Mouse (Mus musculus) adrenal gland, adult (tissue): ENCODE measurements around the gene Atp8a1.

Source experiments
- DNase-seq, 2 experiments: peaks; one replicate each; pipeline ENCODE4 v3.0.0; 2022 to 2023; ENCODE audit warnings: low spot score in 1 of 2; ENCODE audit not compliant: inconsistent age in 2 of 2

Atp8a1 gene

DNA sequence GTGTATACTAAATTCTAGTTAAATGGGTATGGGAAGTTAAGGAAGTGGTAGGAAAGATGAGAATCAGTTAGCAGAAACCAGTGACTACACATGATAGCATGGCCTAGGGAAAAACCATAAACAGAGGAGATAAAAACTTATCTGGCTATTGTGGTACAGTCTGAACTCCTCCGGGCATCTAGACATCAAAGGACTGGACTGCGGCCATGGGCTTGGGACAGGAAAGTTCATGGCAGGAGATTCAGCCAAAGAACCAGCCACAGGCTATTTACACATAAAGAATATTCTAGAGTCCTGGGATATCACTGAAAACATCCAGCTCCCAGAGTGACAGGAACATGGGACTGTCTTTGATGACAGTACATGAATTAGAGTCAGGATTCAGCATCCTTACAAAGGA, 73.0 kb downstream of the Atp8a1 start:
- DNase-seq: peak; percentile 35 to 65

DNA sequence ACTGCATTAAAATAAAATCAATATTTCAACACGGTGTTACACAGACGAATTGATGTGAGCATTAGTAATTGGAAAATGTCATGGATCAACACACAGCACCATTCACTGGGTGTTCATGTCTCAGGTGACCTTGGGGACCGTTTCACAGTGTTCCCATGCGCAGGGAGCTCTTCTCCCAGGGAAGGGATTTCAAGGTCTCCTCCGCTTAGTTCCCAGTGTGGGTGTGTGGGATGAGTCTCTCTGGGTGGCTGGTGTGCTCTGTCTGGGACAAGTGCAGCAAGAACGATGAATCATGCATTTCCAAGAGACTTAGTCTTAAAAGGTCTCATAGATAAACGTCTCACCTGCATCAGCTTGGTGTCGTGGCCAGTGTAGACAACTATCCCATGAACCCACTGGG, 78.5 kb downstream of the Atp8a1 start:
- peak; percentile 70 to 90 for DNase-seq

DNA sequence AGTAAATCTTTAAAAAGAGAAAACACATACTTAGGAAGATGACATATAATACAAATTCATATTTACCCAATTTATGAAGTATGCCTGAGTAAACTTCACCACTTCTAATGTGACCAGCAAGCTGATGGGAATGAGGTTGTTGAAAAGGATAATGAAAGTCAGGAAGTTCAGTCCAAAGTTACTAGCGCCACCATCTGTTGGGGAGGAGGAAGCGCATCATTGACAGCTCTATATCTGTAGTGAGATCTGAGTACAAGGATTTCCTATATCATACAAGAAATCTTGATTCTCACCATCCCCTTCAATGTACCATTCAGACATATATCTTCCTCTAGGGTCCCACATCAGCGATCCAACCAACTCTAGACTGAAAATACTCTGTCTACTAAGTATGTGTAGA, 82.4 kb downstream of the Atp8a1 start:
- DNase-seq: no peak

DNA sequence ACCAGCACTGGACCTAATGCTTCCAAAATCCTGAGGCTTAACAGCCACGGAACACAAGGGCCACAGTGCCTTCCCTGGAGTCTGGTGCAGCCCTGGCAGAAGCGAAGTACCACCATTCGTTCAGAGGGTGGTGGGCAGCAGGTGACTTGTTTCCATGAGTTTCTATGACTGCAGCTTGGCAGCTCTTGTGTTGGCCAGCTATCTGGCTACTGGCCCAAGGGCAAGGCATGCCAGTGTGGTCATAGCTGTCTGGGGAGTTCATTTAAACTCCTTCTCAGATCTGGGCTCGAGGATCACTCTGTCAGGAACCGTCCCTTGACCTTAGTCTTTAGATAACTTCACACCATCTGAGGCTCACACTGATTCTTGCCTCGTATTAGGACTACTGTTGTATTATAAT, 89.1 kb downstream of the Atp8a1 start:
- peak; percentile 34 to 78 for DNase-seq

DNA sequence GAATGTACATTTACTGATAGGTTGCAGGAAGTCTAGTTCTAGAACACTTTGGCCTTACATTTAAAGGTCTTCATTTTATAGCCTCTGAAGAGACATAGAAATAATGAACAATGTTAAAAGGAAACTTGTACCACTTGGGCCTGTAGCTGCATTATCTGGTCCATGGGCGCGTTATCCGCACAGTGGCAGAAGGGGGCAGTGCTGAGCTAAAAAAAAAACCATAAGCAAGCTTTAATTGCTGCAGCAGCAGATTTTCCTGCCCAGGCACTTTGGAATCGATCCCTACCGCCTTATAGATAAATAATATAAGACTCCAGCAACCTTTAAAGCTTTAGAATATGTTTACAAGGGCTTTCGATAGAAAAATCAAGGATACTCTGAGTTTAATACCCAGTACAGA, 91.1 kb downstream of the Atp8a1 start:
- peak; percentile 29 to 75 for DNase-seq

DNA sequence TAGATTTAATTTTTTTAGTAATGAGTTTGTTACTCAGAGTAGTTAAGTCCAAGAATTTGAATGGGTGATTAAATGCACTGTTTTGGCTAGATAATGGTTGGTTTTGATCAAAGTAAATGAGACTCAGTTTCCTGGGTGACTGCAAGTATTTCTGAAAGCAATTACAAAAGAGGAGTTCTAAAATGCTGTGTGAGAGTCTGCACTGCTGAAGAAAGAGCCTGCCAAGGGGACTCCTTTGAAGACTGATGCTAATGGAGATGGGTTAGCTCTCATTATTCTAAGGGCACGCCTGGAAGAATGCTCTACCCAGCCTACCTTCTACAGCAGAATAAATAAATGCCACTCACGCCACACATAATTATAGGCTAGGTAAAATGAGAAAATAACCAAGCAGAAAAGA, 94.2 kb downstream of the Atp8a1 start:
- DNase-seq: no peak

DNA sequence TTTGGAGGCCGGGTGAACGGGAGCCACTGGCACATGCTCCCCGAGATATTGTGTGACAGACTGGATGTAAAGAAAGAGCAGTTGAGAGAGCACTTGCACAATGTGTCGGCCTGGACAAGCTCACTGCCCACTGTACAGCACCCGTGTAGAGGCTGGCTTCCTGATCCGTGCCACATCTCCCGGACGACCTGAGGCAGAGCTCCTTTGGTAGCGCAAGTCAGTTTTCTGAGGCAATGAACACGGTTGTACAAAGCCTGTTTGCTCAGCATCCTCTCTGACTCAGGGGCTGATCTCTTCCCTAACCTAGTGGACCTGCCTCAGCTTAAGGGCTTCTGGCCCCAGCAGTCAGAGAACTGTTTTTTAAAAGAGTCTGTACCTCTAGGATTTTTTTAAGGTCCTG, 94.6 kb downstream of the Atp8a1 start:
- no peak for DNase-seq

DNA sequence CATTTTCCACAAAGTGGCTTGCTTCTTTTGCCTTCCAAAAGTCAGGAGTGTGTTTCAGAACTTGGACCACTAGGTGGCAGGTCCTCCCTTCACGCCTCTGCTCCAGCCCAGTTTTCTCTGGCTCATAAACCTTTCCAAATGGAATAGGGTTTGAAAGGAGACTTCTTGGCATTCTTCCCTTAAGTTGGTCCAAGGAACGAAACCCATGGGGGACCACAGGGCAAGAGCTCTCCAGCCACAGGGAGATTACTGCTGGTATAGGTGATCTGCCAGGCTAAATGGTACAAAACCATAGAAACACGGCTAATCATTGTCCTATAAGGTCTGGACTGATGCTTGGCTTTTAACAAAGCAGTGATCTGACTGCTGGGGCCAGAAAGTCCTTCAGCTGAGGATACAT, 95.2 kb downstream of the Atp8a1 start:
- DNase-seq: peak; percentile 13 to 67

DNA sequence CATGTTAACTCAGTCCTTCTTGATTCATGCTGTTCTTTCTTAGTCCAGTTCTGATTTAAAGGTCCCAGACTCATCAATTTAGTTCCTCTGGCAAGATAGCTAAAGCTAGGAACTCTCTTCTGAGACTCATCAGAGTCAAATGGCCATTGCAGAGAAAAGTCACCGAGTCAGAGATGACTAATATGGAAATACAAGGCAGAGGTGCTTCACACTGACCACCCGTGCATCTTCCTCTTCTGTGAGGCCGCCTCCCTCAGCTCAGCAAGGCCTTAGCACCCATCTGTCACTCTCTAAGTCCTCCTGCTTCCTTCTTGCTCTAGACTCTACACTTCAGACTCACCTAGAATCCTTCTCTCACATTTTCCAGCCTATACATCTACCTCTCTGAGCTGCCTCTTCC, 108.0 kb downstream of the Atp8a1 start:
- no peak for DNase-seq

DNA sequence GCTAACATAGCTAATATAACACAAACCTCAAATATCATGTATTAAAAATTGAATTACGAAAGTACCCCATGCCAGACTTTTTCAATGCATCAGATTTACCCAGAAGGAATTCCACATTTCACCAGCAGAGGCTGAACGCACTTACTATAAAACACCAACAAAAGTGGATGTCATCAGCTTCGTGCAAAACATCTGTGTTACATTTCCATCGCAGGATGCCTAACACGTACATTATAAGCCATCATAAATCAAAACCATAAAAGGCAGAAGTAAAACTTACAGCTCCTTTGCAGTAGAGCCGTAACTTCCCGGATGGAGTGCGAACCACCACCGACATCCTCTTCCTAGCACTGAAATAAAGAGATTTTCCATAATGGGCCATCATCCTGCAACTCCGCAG, 109.1 kb downstream of the Atp8a1 start:
- DNase-seq: no peak

DNA sequence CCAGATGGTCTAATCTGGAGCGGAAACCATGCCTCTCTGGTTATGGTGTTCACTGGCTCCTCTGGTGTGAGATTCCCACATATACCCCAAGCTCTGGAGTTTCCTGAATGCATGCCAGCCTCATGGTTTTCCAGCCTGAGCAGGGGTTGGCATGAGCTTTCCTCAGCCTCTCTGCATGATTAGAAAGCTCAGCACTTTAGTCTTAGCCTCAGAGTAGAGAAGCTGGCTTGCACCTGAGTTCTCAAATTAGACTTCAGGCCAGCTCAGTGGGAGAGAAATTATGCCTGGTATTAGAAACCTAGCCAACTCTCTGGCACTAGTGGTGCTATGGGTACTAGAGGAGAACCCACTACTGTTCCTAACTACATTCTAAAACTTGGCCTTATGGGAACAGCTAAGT, 111.5 kb downstream of the Atp8a1 start:
- DNase-seq: no peak

DNA sequence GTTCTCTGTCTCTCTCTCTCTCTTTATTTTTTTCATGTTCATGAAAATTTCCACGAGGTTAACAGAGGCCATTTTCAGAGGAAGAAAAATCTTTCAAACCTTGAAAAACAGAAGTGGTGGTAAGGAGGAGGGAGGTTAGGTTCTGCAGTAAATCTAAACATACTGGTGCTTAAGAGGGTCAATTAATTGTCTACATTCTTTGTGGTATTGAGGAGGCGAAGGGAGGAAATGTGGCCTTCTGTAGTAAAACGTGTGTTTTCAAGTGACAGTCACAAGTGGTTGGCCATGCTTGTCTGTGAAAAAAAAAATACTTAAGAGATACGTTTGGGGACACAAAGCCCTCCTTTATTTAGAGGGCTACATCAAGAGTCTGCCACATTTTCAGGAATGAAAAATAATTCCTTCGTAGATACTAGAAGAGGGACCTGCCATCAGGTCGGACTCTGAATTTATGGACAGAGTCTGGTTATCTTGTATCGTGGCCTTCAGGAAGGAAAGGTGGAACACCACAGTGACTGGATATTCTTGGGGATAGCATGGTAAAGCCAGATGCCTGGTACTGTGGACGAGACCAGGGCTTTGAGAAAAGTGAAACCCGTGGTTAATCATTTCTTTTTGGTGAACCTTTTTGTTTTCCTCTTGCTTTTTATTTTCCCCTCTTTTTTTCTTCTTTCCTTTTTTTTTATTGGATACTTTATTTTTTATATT, 113.5 kb downstream of the Atp8a1 start:
- DNase-seq: no peak

DNA sequence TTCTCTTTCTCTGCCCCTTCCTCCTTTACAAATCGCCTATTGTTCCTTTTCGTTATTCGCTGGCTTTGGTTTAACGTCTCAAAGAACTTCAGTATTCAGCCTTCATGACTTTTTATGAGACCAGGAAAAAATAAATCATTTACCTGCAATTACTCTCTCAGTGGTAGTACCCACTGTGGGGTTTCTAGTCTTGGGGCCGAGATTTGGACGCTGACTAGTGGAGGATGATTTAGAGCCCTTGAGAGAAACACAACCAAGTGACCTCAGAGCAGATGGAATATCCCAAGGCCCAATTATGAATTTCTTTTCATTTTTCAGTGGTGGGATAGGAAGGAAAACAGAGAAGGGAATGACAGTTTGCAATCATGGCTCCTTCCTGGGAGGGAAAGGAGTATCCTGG, 114.1 kb downstream of the Atp8a1 start:
- DNase-seq: no peak

DNA sequence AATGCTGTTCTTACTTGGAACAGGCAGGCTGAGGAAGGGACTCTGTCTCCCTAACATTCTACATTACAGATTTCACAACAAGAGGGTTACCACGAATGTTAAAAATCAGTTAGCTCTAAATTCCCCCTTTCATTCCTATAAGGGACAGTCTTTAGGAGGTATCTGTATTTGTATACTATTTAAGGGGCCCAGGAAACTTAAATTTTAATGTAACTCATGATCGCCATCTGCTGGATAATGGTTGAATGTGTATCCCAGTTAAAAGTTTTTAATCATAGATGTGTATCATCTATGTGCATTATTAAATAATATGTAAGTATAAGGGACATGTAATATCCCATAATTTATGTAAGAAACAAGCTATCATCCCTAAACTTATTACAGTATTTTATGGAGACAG, 119.5 kb downstream of the Atp8a1 start:
- DNase-seq: peak in 1 of 2 experiments; percentile 65

DNA sequence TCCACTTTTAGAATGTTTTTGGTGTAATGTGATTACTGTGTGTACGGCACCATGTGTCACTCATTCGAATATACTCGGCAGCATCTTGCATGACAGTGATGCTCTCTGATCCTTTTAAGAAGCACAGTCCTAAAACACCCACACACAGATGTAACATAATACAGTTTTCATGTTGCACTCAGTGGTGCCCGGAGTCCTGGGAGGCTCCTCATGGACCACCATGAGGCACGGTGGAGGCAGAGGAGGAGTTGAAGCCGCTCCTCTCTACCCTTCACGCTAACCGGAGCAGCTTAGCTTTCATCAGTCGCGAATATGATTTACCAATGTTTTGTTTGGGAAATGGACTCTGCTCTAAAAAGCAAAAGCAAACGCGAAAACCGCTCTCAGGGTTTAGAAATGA, 120.4 kb downstream of the Atp8a1 start:
- no peak for DNase-seq

DNA sequence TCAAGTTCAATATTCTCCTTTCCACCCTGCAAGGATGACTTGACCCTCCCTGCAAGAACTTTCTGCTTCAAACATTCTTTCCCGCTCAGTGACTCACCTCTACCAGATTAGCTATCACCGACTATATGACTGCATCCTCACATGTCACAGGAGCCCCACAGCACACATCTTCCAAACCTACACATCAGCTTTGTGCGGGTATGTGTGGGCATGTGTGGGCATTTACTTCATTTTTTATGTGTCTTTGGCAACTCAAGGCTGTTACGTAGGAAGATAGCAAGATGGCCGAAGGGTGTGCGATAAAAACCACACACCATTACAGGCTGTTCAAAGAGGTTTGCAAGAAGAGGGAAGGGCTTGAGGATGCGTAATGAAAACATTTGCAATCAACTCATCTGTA, 145.6 kb downstream of the Atp8a1 start:
- no peak for DNase-seq

DNA sequence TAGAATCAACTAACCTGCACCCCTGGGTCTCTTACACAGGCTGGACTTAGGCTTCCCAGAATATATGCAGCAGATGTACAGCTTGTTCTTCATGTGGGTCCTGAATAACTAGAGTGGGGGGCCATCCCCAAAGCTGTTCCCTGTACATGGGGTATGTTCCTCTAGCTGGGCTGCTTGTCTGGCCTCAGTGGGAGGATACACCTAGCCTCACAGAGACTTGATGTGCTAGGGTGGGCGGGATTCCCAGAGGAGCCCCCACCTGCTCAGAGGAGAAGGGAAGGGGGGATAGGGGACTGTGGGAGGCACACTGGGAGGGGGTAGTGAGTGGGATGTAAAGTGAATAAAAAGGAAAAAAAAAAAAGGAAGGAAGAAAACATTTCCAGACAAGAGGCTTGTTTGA, 147.8 kb downstream of the Atp8a1 start:
- no peak for DNase-seq

DNA sequence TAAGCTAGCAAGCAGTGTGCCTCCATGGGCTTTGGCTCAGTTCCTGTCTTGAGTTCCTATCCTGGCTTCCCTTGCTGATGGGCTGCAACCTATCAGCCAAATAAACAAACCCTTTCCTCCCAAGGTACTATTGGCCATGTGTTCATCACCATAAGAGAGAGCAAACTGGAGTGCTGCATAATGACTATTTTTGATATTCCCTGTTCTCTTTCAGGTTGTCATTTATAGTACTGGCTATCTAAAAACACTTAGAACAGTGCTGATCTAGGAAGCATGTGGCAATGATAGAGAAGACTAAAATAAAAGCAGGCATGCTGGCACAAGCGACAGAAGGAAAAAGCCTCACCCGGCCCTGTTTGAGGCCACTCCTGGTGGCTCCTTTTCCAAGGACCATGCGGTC, 149.1 kb downstream of the Atp8a1 start:
- no peak for DNase-seq

DNA sequence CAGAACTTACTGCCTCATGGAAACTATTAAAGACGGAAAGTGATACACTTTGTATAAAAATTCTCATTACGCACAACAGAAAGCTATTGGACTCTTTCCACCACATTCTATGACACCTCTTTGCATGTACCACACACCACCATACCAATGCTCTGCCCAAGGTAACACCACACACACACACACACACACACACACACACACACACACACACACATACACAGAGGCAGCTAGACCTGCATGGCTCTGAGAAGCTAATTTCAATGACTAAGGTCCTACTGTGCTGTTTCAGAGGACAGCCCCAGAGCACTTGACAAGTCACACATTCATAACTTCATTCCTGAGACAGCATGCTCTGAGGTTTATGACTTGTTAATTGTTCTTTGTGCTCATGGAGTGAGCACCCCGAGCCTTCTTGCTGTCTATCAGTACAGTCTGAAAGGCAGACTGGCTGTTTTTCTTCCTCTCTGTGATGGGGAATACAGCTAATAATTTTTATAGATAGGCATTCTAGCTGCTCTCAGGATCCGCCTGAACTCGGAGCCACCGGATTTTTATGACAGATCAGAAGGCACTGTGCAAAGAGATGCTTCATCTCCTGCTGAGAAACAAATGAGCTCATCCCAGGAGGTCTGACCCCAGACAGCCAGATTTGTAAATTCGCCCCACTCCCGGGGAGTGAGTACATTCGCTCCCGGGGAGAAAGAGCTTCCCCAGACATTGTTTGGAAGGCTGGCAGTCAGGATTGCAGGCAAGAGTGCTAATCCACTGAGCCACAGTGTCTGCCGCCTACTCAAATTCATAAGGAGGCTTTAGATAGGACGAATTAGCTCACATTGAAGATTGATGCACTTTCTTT, 150.3 kb downstream of the Atp8a1 start:
- no peak for DNase-seq

DNA sequence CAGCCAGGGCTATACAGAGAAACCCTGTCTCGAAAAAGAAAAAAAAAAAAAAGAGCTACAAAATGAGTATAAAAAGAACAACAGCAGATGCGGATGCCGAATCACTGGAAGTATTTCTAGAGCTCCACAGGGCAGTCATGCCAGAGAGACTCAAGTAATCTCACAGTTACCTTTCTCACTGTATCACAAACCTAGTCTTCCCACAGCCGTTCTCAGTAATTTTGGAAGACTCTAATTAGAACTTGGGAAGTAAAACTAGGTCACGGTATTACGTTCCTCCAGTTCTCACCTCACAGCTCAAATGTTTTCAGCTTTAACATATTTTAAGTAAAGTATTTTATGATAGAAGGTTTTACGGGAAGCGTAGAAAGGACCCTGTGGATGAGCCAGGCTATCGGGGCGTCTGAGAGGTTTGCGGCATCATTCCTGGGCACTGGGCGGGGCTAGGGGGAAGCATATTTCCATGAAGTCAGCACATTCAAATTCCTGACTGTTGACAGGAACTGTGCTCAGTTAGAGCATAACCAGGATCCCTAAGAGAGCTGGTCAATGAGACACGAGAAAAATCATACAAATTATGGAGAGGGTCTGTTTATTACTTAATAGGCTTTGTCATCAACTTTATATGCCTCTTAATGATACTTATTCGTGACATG, 152.1 kb downstream of the Atp8a1 start:
- no peak for DNase-seq

DNA sequence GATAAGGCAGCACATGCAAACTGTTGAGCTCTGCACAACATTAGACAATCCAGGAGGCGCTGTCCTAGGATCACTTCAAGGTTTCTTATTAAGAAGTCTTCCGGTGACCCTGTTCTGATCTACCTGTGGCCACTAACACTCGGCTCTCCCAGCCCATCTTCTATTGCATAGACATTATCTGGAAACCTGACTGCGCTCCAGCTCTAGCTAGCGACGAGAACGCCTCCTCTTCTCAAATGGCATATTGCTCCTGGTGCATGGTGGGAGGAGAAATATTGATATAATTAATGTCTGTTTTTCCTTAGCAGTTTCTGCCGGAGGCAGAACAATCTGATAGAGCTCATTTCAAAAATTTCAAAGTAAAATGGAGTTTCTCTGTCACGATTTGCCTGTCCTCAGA, 156.9 kb downstream of the Atp8a1 start:
- no peak for DNase-seq

DNA sequence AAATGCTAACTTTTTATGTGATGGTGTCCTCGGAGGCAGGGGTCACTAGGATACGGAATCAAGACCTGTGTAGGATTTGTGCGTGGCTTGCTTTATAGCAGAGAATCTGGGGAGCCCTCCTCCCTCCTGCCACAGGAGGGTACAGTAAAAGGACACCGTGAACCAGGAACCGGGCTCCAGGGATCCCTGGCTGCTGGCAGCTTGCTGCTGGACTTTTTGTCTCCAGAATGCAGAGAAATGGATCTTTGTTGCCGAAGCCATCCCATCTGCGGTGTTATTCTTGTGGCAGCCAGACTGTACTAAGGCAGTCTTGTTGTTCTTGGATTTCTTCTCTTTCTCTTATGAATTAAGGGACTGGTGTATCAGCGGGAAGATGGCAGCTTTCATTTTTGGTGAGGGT, 159.2 kb downstream of the Atp8a1 start:
- no peak for DNase-seq
